Mouse (Mus musculus) neural tube, embryonic 11.5 days (tissue): ENCODE data around the gene Abcc2. TPM values are rescaled to one million over a fixed set of nuclear protein-coding genes. Genes with fewer than 3 reads are reported as not detected.

ENCODE experiments used
- ATAC-seq: fragments of 200-750 bp; cut with Nextera tagmentation; 2 replicates; pipeline ENCODE4 v1.8.0; 2017; ENCODE audit warnings: moderate number of reproducible peaks, mild to moderate bottlenecking, moderate TSS enrichment, moderate library complexity; ENCODE audit not compliant: insufficient read depth, low FRiP score, low TSS enrichment
- DNase-seq: peaks from one replicate; pipeline ENCODE4 v3.0.0-alpha.2; 2015; ENCODE audit warnings: low spot score
- H3K27ac ChIP-seq: fragments of 300-500 bp; sonication (generic); 2 replicates; pipeline ENCODE4 v1.5.1; 2014; ENCODE audit warnings: low read depth, mild to moderate bottlenecking, low read length
- H3K27me3 ChIP-seq: fragments of 300-500 bp; sonication (generic); 2 replicates; pipeline ENCODE4 v1.6.1; 2014; ENCODE audit warnings: mild to moderate bottlenecking, low read length, mixed read lengths; ENCODE audit not compliant: control insufficient read depth, insufficient read depth
- H3K36me3 ChIP-seq: fragments of 300-500 bp; sonication (generic); 2 replicates; pipeline ENCODE4 v1.6.1; 2014; ENCODE audit warnings: mild to moderate bottlenecking, low read length, moderate library complexity, mixed read lengths; ENCODE audit not compliant: control insufficient read depth, insufficient read depth
- H3K4me1 ChIP-seq: fragments of 300-500 bp; sonication (generic); 2 replicates; pipeline ENCODE4 v1.6.1; 2014; ENCODE audit warnings: low read length, mixed read lengths; ENCODE audit not compliant: control insufficient read depth, insufficient read depth
- H3K4me2 ChIP-seq: fragments of 300-500 bp; sonication (generic); 2 replicates; pipeline ENCODE4 v1.6.1; 2014; ENCODE audit warnings: low read depth, mild to moderate bottlenecking, moderate library complexity
- H3K4me3 ChIP-seq: fragments of 300-500 bp; sonication (generic); 2 replicates; pipeline ENCODE4 v1.5.1; 2014; ENCODE audit warnings: low read depth, low read length
- H3K9ac ChIP-seq: fragments of 300-500 bp; sonication (generic); 2 replicates; pipeline ENCODE4 v1.6.1; 2014; ENCODE audit warnings: mild to moderate bottlenecking, low read length
- H3K9me3 ChIP-seq: fragments of 300-500 bp; sonication (generic); 2 replicates; pipeline ENCODE4 v1.6.1; 2016; ENCODE audit warnings: low read length; ENCODE audit not compliant: control insufficient read depth
- WGBS: fragments of 180-500 bp; shearing (Covaris S2); extraction: QIAGEN DNeasy Blood & Tissue Kit; methylation state at CpG from one replicate; pipeline ENCODE4 v1.1.7; 2014; 5-methylcytosine and 5-hydroxymethylcytosine counted together
- polyA plus RNA-seq: library from polyadenylated mRNA; unstranded; fragments of >200 nt; fragmentation: Nextera tagmentation; extraction: Ambion mirVana; gene quantifications from 2 replicates; pipeline ENCODE4 v1.2.1, GENCODE M21; 2014

The Abcc2 gene
- polyA plus RNA-seq, 1 experiment from 2014 or later: 0.16 TPM

DNA sequence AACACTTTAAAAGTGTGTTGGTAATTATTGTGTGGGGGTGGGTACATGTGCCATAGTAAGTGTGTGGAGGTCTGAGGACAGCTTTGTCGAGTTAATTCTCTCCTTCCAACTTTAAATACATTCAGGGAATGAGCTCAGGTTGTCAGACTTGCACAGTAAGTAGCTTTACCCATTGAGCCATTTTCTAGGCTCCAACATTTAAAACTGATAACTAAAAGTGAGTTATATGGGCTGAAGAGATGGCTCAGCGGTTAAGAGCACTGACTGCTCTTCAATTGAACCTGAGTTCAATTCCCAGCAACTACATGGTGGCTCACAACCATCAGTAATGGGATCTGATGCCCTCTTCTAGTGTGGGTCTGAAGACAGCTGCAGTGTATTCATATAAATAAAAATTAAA, 27.8 kb upstream of the Abcc2 start:
- H3K27me3 ChIP-seq: no peaks in the 10 kb centered on the region
- no peak overlapping the region for H3K4me3 ChIP-seq
- H3K27ac ChIP-seq: no peak overlapping the region
- no peak overlapping the region for H3K9ac ChIP-seq
- 83% methylated on average over 2 of the region's 2 CpGs for WGBS
- H3K9me3 ChIP-seq: no peaks in the 10 kb centered on the region
- DNase-seq (no peak), ATAC-seq (no peak)
- no peaks in the 10 kb centered on the region for H3K36me3 ChIP-seq
- H3K4me2 ChIP-seq: no peak overlapping the region
- no peaks in the 10 kb centered on the region for H3K4me1 ChIP-seq

DNA sequence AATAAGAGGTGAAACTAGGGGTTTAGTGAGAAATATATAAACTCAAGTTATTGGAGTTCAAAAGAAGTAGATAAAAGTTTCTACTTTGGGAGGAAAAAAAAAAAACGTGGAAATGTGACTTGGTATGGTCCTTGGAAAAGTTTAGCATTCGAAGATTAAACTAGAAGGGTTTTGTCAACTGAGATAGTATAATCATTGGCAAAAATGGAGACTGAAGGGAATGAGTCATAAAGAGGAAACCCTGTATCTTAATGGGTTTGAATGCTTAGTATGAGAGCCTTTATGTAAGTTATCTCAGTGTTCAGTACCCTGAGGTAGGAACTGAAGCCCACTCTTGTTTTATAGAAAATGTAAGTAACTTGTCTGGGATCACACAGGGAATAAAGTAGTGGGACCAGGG, 27.1 kb upstream of the Abcc2 start:
- H3K4me1 ChIP-seq: no peaks in the 10 kb centered on the region
- H3K4me3 ChIP-seq: no peak overlapping the region
- no peak for DNase-seq
- ATAC-seq: no peak
- no peak overlapping the region for H3K9ac ChIP-seq
- no peak overlapping the region for H3K4me2 ChIP-seq
- H3K36me3 ChIP-seq: no peaks in the 10 kb centered on the region
- no peak overlapping the region for H3K27ac ChIP-seq
- H3K9me3 ChIP-seq: no peaks in the 10 kb centered on the region
- no peaks in the 10 kb centered on the region for H3K27me3 ChIP-seq
- WGBS: 71% methylated on average over 2 of the region's 2 CpGs

DNA sequence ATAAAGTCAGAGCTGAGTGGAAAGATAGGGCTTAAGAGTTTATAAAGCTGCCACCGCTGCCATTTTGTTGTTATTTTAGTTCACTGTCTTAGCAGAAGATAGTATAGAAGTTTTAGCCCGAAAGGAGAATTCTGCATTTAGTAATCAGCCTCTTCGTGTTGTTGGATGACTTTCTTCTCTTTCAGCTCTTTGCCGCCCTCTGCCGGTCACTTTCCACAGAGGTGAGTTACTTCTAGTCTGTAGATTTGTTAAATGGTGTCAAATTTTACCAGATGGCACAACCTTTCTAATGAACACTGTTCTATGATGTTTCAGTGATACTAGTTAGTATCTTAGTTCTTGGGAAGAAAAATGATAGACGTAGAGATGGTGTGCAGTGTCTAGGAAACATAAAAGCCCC, 21.5 kb upstream of the Abcc2 start:
- WGBS: 27% methylated on average over 6 of the region's 6 CpGs
- no peaks in the 10 kb centered on the region for H3K36me3 ChIP-seq
- no peaks in the 10 kb centered on the region for H3K27me3 ChIP-seq
- H3K4me2 ChIP-seq: no peak overlapping the region
- H3K9ac ChIP-seq: no peak overlapping the region
- DNase-seq: peak; percentile 76
- ATAC-seq: no peak
- no peaks in the 10 kb centered on the region for H3K9me3 ChIP-seq
- no peaks in the 10 kb centered on the region for H3K4me1 ChIP-seq
- H3K4me3 ChIP-seq: no peak overlapping the region
- H3K27ac ChIP-seq: no peak overlapping the region

DNA sequence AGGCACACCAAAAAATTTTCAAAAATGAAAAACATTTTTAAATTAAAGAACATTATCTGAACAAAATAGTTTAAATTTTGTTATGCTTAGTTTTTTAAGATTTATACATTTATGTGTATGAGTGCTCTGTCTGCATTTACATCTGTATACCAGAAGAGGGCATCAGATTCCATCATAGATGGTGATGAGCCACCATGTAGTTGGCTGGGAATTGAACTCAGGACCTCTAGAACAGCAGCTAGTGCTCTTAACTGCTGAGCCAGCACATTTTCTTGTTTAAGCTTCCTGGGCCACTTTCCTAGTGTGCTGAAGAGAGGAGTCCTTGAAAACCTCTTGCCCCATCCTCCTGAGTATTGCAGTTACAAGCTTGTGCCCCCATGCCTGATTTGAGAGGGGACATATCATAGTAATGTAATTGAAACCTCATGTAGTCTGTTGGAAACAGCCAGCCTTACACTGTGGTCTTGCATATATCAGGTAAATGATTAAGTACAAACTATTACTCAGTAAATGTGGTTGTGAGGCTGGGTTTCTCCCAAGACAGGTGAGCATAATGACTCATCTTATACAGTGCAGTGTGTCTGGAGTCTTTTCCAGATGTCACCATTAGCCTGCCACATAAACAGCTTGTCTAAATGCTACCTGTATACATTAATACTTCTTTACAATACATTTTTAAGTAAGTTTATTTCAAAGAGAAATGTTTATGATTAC, 20.3 kb upstream of the Abcc2 start:
- Histone ChIP-seq H3K9me3 (no peaks in the 10 kb centered on the region), H3K4me2 (no peak overlapping the region), H3K27me3 (no peaks in the 10 kb centered on the region), H3K27ac (no peak overlapping the region), H3K36me3 (no peaks in the 10 kb centered on the region), H3K4me1 (no peaks in the 10 kb centered on the region), H3K4me3 (no peak overlapping the region), H3K9ac (no peak overlapping the region)
- no peak for DNase-seq
- no peak for ATAC-seq

DNA sequence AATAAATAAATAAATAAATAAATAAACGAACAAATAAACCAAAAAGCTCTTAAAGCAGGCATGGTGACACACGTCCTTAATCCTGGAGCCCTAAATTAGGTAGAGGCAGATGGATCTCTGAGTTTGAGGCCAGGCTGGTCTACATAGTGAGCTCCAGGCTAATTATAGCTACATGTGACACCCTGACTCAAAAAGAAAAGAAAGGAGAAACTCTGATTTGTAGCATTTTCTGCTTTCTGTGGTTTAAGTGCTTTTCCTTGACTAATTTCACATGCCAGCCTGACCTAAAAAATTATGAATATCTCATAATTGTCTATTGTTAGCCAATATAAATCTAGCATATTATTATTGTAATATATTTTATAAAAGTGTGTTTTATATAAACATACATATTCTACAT, 19.6 kb upstream of the Abcc2 start:
- Histone ChIP-seq H3K27me3 (no peaks in the 10 kb centered on the region), H3K4me1 (no peaks in the 10 kb centered on the region), H3K4me2 (no peak overlapping the region), H3K27ac (no peak overlapping the region), H3K4me3 (no peak overlapping the region), H3K9ac (no peak overlapping the region), H3K9me3 (no peaks in the 10 kb centered on the region), H3K36me3 (no peaks in the 10 kb centered on the region)
- ATAC-seq: no peak
- DNase-seq: no peak
- 84% methylated on average over 2 of the region's 2 CpGs for WGBS

DNA sequence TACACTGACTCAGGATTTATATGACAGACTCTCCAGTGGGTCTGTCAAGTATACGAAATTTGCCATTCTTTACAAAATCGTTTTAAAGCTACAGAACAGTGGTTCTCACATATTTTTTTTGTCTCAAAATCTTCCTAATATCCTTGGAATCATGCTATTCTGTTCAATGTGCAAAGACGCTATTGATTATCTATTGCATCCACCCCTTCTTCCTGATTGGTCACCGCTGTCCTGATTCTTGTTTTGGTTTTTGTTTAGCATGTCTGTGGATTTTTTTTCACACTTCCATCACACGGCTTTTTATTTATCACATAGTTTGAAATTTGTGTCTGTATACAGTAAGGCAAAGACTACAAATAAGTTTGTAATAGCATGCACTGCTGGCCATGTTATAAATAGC, 15.5 kb upstream of the Abcc2 start:
- Histone ChIP-seq H3K4me2 (no peak overlapping the region), H3K27me3 (no peaks in the 10 kb centered on the region), H3K4me3 (no peak overlapping the region), H3K4me1 (no peaks in the 10 kb centered on the region), H3K9ac (no peak overlapping the region), H3K9me3 (no peaks in the 10 kb centered on the region), H3K36me3 (no peaks in the 10 kb centered on the region), H3K27ac (no peak overlapping the region)
- ATAC-seq: no peak
- WGBS: 87% methylated on average over 5 of the region's 5 CpGs
- no peak for DNase-seq

GRCm38 (mm10) chr19:43767549-43768322, 14.3 kb upstream of the Abcc2 start:
- Histone ChIP-seq H3K36me3 (no peaks in the 10 kb centered on the region), H3K4me2 (no peak overlapping the region), H3K9me3 (no peaks in the 10 kb centered on the region), H3K27me3 (no peaks in the 10 kb centered on the region), H3K27ac (no peak overlapping the region), H3K4me3 (no peak overlapping the region), H3K9ac (no peak overlapping the region), H3K4me1 (no peaks in the 10 kb centered on the region)
- ATAC-seq (no peak), DNase-seq (no peak)
- 67% methylated on average over 9 of the region's 9 CpGs for WGBS

DNA sequence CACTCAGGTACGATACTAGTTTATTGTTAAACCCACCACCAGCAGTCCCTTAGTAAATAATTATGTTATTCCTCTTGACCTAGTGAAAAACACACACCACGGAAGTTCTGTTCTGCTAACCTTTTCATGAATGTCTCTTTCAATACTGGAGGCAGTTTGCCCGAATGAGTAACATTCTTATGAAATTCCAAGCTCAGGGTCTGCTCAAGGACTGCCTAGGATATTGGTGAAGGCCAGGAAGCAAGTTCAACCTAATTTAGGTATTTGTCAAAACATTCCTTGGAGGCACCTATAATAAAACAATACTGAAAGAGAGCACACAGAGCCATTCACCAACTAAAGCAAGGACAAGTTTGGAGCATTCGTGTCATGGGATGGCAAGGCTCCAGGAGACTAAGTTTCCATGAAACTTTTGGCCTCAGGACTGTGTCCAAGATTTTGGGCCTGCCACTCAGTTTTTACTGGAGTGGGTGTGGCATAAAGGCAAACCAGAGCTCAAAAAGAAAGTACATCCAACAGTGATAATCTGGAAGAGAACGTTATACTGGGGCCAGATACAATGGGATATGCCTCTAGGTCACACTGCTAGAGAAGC, 12.5 kb upstream of the Abcc2 start:
- Histone ChIP-seq H3K4me3 (no peak overlapping the region), H3K9me3 (no peaks in the 10 kb centered on the region), H3K4me1 (no peaks in the 10 kb centered on the region), H3K4me2 (no peak overlapping the region), H3K27me3 (no peaks in the 10 kb centered on the region), H3K9ac (no peak overlapping the region), H3K27ac (no peak overlapping the region), H3K36me3 (no peaks in the 10 kb centered on the region)
- WGBS: 88% methylated on average over 5 of the region's 5 CpGs
- ATAC-seq: no peak
- no peak for DNase-seq

- no peaks in the 10 kb centered on the region for H3K4me1 ChIP-seq
- 89% methylated on average over 4 of the region's 4 CpGs for whole genome bisulfite sequencing
- no peaks in the 10 kb centered on the region for H3K27me3 ChIP-seq
- no peak overlapping the region for H3K4me3 ChIP-seq
- H3K27ac ChIP-seq: no peak overlapping the region
- ATAC-seq (no peak), DNase-seq (no peak)
- no peaks in the 10 kb centered on the region for H3K9me3 ChIP-seq
- H3K4me2 ChIP-seq: no peak overlapping the region
- no peak overlapping the region for H3K9ac ChIP-seq
- no peaks in the 10 kb centered on the region for H3K36me3 ChIP-seq
Observed at GRCm38 (mm10) chr19:43770584-43770983, 11.4 kb upstream of the Abcc2 start.
